Mouse (Mus musculus) kidney, postnatal 0 days (tissue): Measurements from ENCODE around the gene Ncan. TPM values are rescaled to one million over a fixed set of nuclear protein-coding genes. Genes with fewer than 3 reads are reported as not detected.
A peak's percentile ranks its signal among the peaks of the same experiment; 100 is the strongest.

ENCODE experiments used
- ATAC-seq: fragments of 200-750 bp; cut with Nextera tagmentation; replicated peaks from 2 replicates; pipeline ENCODE4 v1.8.0; 2017; ENCODE audit warnings: low read depth, moderate number of reproducible peaks, moderate TSS enrichment, moderate library complexity; ENCODE audit not compliant: low FRiP score
- DNase-seq: peaks from one replicate; pipeline ENCODE4 v3.0.0-alpha.2; 2016; ENCODE audit warnings: low spot score
- H3K27ac ChIP-seq: fragments of 300-500 bp; sonication (generic); 2 replicates; pipeline ENCODE4 v1.5.1; 2014; ENCODE audit warnings: mild to moderate bottlenecking
- H3K27me3 ChIP-seq: fragments of 300-500 bp; sonication (generic); 2 replicates; pipeline ENCODE4 v1.6.1; 2014; ENCODE audit warnings: low read length, mixed read lengths; ENCODE audit not compliant: insufficient read depth
- H3K36me3 ChIP-seq: fragments of 300-500 bp; sonication (generic); 2 replicates; pipeline ENCODE4 v1.6.1; 2014; ENCODE audit warnings: low read length, mixed read lengths; ENCODE audit not compliant: insufficient read depth
- H3K4me1 ChIP-seq: fragments of 300-500 bp; sonication (generic); replicated peaks from 2 replicates; pipeline ENCODE4 v1.6.1; 2014; ENCODE audit warnings: antibody characterized with exemption, low read length, mixed read lengths; ENCODE audit not compliant: insufficient read depth
- H3K4me2 ChIP-seq: fragments of 300-500 bp; sonication (generic); 2 replicates; pipeline ENCODE4 v1.6.1; 2014; ENCODE audit warnings: mild to moderate bottlenecking, low read length, moderate library complexity, mixed read lengths
- H3K4me3 ChIP-seq: fragments of 300-500 bp; sonication (generic); replicated peaks from 2 replicates; pipeline ENCODE4 v1.5.1; 2014; ENCODE audit warnings: low read depth, low read length
- H3K9ac ChIP-seq: fragments of 300-500 bp; sonication (generic); 2 replicates; pipeline ENCODE4 v1.6.1; 2014; ENCODE audit warnings: low read depth, low read length
- H3K9me3 ChIP-seq: fragments of 300-500 bp; sonication (generic); replicated peaks from 2 replicates; pipeline ENCODE4 v1.6.1; 2016; ENCODE audit warnings: low read length, inconsistent platforms, mixed read lengths
- CTCF ChIP-seq: IDR thresholded peaks from 2 replicates; pipeline ENCODE4 v1.5.1; 2016; ENCODE audit warnings: antibody characterized with exemption, low read depth, mild to moderate bottlenecking, moderate library complexity
- WGBS: fragments of 180-500 bp; shearing (Covaris S2); extraction: QIAGEN DNeasy Blood & Tissue Kit; methylation state at CpG from one replicate; pipeline ENCODE4 v1.1.7; 2014; 5-methylcytosine and 5-hydroxymethylcytosine counted together
- polyA plus RNA-seq: library from polyadenylated mRNA; unstranded; fragments of >200 nt; fragmentation: Nextera tagmentation; extraction: Ambion mirVana; gene quantifications from 2 replicates; pipeline ENCODE4 v1.2.1, GENCODE M21; 2015

Gene Ncan
- polyA plus RNA-seq, 1 experiment from 2014 or later = 0.03 TPM

- 7% methylated on average over 9 of the region's 9 CpGs for WGBS
- DNase-seq = no peak
- TF ChIP-seq CTCF = no peak
- Histone ChIP-seq H3K4me3 (peak overlapping the region; percentile 88), H3K27me3 (no peaks in the 10 kb centered on the region), H3K27ac (peak overlapping the region; percentile 85), H3K9me3 (no peaks in the 10 kb centered on the region), H3K4me1 (peaks cover 3% of the 10 kb centered on the region), H3K4me2 (peak overlapping the region; percentile 79), H3K36me3 (peaks cover 17% of the 10 kb centered on the region; the same call in 1 of the 2 replicates), H3K9ac (peak overlapping the region; percentile 78)
- no peak for ATAC-seq
These were observed 19.3 kb upstream of the Ncan start for GRCm38 (mm10) chr8:70139981-70140380.

- TF ChIP-seq CTCF = no peak
- H3K27me3 ChIP-seq = no peaks in the 10 kb centered on the region
- under 1% methylated on average over 46 of the region's 46 CpGs for WGBS
These were observed 18.6 kb upstream of the Ncan start, which contains the start of the genes Rfxank, Borcs8 and Mef2b for GRCm38 (mm10) chr8:70139026-70139857. TSS of gene Rfxank (minus strand) at chr8:70139154. TSS of gene Borcs8 (plus strand) at chr8:70139499. TSS of gene Mef2b (plus strand) at chr8:70139711.

GRCm38 (mm10) chr8:70137890-70138289 lies 17.2 kb upstream of the Ncan start:
- H3K4me2 ChIP-seq = peak overlapping the region; percentile 62
- no peaks in the 10 kb centered on the region for H3K9me3 ChIP-seq
- 78% methylated on average over 4 of the region's 4 CpGs for WGBS
- TF ChIP-seq CTCF = no peak
- H3K9ac ChIP-seq = 0 out of 2 replicates have a peak overlapping the region, but pooled peaks have one; percentile 46
- H3K27me3 ChIP-seq = no peaks in the 10 kb centered on the region
- ATAC-seq = no peak
- no peak overlapping the region for H3K4me3 ChIP-seq
- peaks cover 28% of the 10 kb centered on the region for H3K36me3 ChIP-seq
- no peak overlapping the region for H3K27ac ChIP-seq
- peaks cover 3% of the 10 kb centered on the region for H3K4me1 ChIP-seq
- DNase-seq = no peak

More at GRCm38 (mm10) chr8:70139026-70139857, 18.6 kb upstream of the Ncan start, which contains the start of the genes Rfxank, Borcs8 and Mef2b:
- Histone ChIP-seq H3K27ac (peak within 1 kb of the TSS; percentile 85), H3K4me3 (peak within 1 kb of the TSS; percentile 88), H3K4me2 (peak within 1 kb of the TSS; percentile 79), H3K9ac (peak within 1 kb of the TSS; percentile 78), H3K4me1 (peaks cover 3% of the 10 kb centered on the region), H3K36me3 (peaks cover 21% of the 10 kb centered on the region), H3K9me3 (no peaks in the 10 kb centered on the region)
- ATAC-seq = peak; percentile 97
- DNase-seq = peak; percentile 100

DNA sequence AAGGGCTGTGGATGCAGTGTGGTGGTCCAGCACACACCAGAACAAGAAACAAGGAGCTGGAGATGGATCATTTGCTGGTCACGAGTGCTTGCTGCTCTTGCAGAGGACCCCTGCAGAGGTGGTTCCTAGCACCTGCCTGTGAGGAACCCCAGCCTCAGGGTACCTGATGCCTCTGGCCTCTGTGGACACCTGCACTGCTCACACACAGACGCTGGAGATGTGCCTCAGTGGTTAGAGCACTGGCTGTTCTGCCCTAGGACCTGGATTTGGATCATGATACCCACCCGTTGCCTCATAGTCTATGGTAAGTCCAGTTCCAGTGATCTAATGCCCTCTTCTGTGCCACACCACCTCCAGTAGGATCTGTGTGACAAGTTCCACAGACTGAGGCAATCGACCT lies 15.9 kb upstream of the Ncan start:
- H3K36me3 ChIP-seq = peaks cover 26% of the 10 kb centered on the region
- H3K27me3 ChIP-seq = no peaks in the 10 kb centered on the region
- no peak overlapping the region for H3K4me3 ChIP-seq
- no peak for TF ChIP-seq CTCF
- no peak overlapping the region for H3K27ac ChIP-seq
- H3K9me3 ChIP-seq = no peaks in the 10 kb centered on the region
- peaks cover 6% of the 10 kb centered on the region for H3K4me1 ChIP-seq
- no peak overlapping the region for H3K4me2 ChIP-seq
- DNase-seq = no peak
- no peak for ATAC-seq
- no peak overlapping the region for H3K9ac ChIP-seq
- 90% methylated on average over 4 of the region's 4 CpGs for WGBS

DNA sequence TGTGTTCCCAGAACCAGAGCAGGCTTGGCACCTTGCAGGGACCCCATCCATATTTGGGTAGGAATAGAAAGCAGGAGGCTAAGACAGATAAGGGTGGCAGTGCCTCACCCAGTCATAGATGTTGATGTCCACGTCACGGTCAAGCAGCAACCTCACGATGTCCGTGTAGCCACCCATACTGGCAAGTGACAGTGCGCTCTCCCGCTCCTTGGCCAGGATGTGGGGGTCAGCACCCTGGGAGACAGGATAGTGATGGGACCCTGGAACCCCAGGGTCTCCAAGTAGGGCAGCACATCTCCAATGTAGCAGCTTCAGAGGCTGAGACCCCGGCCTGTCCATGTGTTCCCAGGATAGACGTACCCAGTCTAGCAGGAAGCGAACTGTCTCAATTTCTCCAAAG lies 14.3 kb upstream of the Ncan start:
- no peak for DNase-seq
- no peak for ATAC-seq
- TF ChIP-seq CTCF = no peak
- Histone ChIP-seq H3K4me2 (no peak overlapping the region), H3K4me1 (peaks cover 3% of the 10 kb centered on the region), H3K4me3 (no peak overlapping the region), H3K27me3 (no peaks in the 10 kb centered on the region), H3K9ac (no peak overlapping the region), H3K27ac (no peak overlapping the region), H3K9me3 (no peaks in the 10 kb centered on the region), H3K36me3 (peaks cover 26% of the 10 kb centered on the region)
- 89% methylated on average over 9 of the region's 9 CpGs for WGBS

- peaks cover 26% of the 10 kb centered on the region for H3K36me3 ChIP-seq
- DNase-seq = no peak
- WGBS = 91% methylated on average over 5 of the region's 5 CpGs
- TF ChIP-seq CTCF = no peak
- H3K9ac ChIP-seq = no peak overlapping the region
- ATAC-seq = no peak
- H3K27me3 ChIP-seq = no peaks in the 10 kb centered on the region
- no peaks in the 10 kb centered on the region for H3K9me3 ChIP-seq
- H3K4me2 ChIP-seq = no peak overlapping the region
- no peak overlapping the region for H3K27ac ChIP-seq
- no peak overlapping the region for H3K4me3 ChIP-seq
- peaks cover 3% of the 10 kb centered on the region for H3K4me1 ChIP-seq
These were observed 13.4 kb upstream of the Ncan start for GRCm38 (mm10) chr8:70134086-70134485.
